Mouse (Mus musculus) left cerebral cortex, adult 11 months (tissue): Measurements from ENCODE around the gene Glt8d2.

Source experiments
- DNase-seq: peaks from one replicate; pipeline ENCODE4 v3.0.0; 2022; ENCODE audit warnings: low spot score

Glt8d2 gene

GRCm38 (mm10) chr10:82690494-82690893 lies at the start of gene Glt8d2:
Gene Glt8d2, minus strand, starts transcription at chr10:82690650.
- no peak for DNase-seq

GRCm38 (mm10) chr10:82699296-82699941 lies 9.0 kb upstream of the Glt8d2 start:
- DNase-seq, result no peak

GRCm38 (mm10) chr10:82698712-82699261 lies 8.3 kb upstream of the Glt8d2 start:
- DNase-seq, result peak; percentile 71

- DNase-seq, result no peak
These were observed 7.0 kb upstream of the Glt8d2 start for GRCm38 (mm10) chr10:82697305-82697898.

- no peak for DNase-seq
These were observed 6.1 kb upstream of the Glt8d2 start for GRCm38 (mm10) chr10:82696453-82697079.

GRCm38 (mm10) chr10:82695956-82696355 lies 5.5 kb upstream of the Glt8d2 start, which contains the start of gene Hcfc2:
Gene Hcfc2, plus strand, starts transcription at chr10:82696160.
- DNase-seq, result no peak

- no peak for DNase-seq
These were observed 704 bp downstream of the Glt8d2 start for GRCm38 (mm10) chr10:82689681-82690211.

GRCm38 (mm10) chr10:82685440-82685839 lies 5.0 kb downstream of the Glt8d2 start:
- DNase-seq, result no peak

GRCm38 (mm10) chr10:82681639-82682038 lies 8.8 kb downstream of the Glt8d2 start:
- DNase-seq, result no peak

- peak; percentile 68 for DNase-seq
These were observed 9.7 kb downstream of the Glt8d2 start for GRCm38 (mm10) chr10:82680769-82681168.

- DNase-seq, result no peak
These were observed 13.5 kb downstream of the Glt8d2 start for GRCm38 (mm10) chr10:82676949-82677348.

- DNase-seq, result no peak
These were observed 20.2 kb downstream of the Glt8d2 start for GRCm38 (mm10) chr10:82670205-82670604.

GRCm38 (mm10) chr10:82666436-82667234 lies 23.8 kb downstream of the Glt8d2 start:
- DNase-seq, result peak; percentile 81

GRCm38 (mm10) chr10:82665951-82666350 lies 24.5 kb downstream of the Glt8d2 start:
- DNase-seq, result no peak

- DNase-seq, result no peak
These were observed 27.2 kb downstream of the Glt8d2 start for GRCm38 (mm10) chr10:82663289-82663688.

GRCm38 (mm10) chr10:82662267-82662990 lies 28.0 kb downstream of the Glt8d2 start:
- peak; percentile 26 for DNase-seq

- peak; percentile 69 for DNase-seq
These were observed 28.6 kb downstream of the Glt8d2 start for GRCm38 (mm10) chr10:82661820-82662219.

- no peak for DNase-seq
These were observed 35.9 kb downstream of the Glt8d2 start for GRCm38 (mm10) chr10:82654581-82654980.

- no peak for DNase-seq
These were observed 37.8 kb downstream of the Glt8d2 start for GRCm38 (mm10) chr10:82652625-82653024.

GRCm38 (mm10) chr10:82651221-82651620 lies 39.2 kb downstream of the Glt8d2 start:
- no peak for DNase-seq

- DNase-seq, result no peak
These were observed 43.1 kb downstream of the Glt8d2 start for GRCm38 (mm10) chr10:82647205-82647811.
